Mouse (Mus musculus): ENCODE data around the gene Rpl23. TPM values are rescaled to one million over a fixed set of nuclear protein-coding genes. Genes with fewer than 3 reads are reported as not detected.

Rpl23 gene
- total RNA-seq (2014; rRNA removed) (310 and 470 TPM in 2 replicates), polyA plus RNA-seq (2015; fragmentation: Nextera tagmentation; extraction: Ambion mirVana) (346 and 490 TPM in 2 replicates)

DNA sequence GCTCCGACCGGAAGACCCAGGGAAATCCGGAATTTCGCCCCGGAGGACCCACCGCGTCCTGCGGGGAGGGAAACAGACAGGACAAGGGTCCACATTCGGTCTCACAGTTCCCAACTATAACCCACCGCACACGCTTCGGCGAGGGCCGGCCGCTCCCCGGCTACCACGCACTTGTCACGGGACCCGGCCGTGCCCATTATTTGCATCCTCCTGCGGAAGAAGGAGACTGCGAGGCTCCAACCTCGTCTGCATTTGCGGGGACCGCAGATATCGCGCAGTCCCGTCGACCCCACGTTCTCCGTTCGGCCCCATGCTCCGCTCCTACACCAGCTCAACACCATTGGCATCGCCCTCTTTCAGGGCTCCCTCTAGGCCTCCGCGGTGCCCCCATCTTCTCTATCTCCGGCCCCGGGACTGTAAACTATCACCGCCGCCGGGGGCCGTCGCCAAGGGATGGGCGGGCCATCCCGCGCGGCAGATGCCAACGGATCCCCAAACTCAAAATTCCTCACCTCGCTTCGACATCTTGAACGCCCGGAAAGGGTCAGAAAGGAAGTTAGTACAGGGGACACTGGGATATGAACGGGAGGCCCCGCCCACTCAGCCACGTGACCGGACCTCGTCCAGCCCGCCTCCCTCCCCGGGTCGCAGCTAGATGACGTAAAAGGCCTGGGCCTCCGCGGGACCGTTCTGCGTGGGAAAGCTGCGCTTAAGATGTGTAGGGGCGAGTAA lies at the start of gene Rpl23:
Gene Rpl23, minus strand, starts transcription at position 606 of the 732 bp plus-strand sequence.
- H3K36me3 ChIP-seq (ENCODE audit: insufficient read depth): peaks cover 36% of the 10 kb centered on the region
- H3K4me3 ChIP-seq (ENCODE audit: low read depth, low read length): peak within 1 kb of the TSS; percentile 83
- peak; percentile 99 for DNase-seq
- WGBS: under 1% methylated on average over 67 of the region's 67 CpGs
- peak; percentile 96 for ATAC-seq
- no peaks in the 10 kb centered on the region for H3K27me3 ChIP-seq (ENCODE audit: insufficient read depth, low read length)
- peaks cover 8% of the 10 kb centered on the region; the same call in 1 of the 2 replicates for H3K4me1 ChIP-seq (ENCODE audit: insufficient read depth)
- H3K9ac ChIP-seq: peak within 1 kb of the TSS; percentile 94
- H3K9me3 ChIP-seq (ENCODE audit: low read length): no peaks in the 10 kb centered on the region
- H3K27ac ChIP-seq (ENCODE audit: low read depth, low read length): peak within 1 kb of the TSS; percentile 95
- peak within 1 kb of the TSS; percentile 74 for H3K4me2 ChIP-seq (ENCODE audit: low read depth)
- TF ChIP-seq CTCF (IDR thresholded peaks at IDR 0.05; ENCODE audit: low read depth): peak; percentile 5; the same call in 1 of the 2 replicates

- H3K27ac ChIP-seq (ENCODE audit: low read depth, low read length): no peak overlapping the region
- no peak overlapping the region for H3K9ac ChIP-seq
- DNase-seq (no peak), ATAC-seq (no peak)
- no peak for TF ChIP-seq CTCF (IDR thresholded peaks at IDR 0.05; ENCODE audit: low read depth)
- no peak overlapping the region for H3K4me2 ChIP-seq (ENCODE audit: low read depth)
- H3K9me3 ChIP-seq (ENCODE audit: low read length): no peaks in the 10 kb centered on the region
- H3K4me1 ChIP-seq (ENCODE audit: insufficient read depth): no peaks in the 10 kb centered on the region
- 84% methylated on average over 11 of the region's 11 CpGs for WGBS
- H3K36me3 ChIP-seq (ENCODE audit: insufficient read depth): peaks cover 74% of the 10 kb centered on the region
- no peak overlapping the region for H3K4me3 ChIP-seq (ENCODE audit: low read depth, low read length)
- H3K27me3 ChIP-seq (ENCODE audit: insufficient read depth, low read length): no peaks in the 10 kb centered on the region
Observed at GRCm38 (mm10) chr11:97832001-97832400, 49.8 kb upstream of the Rpl23 start.

GRCm38 (mm10) chr11:97830501-97830900 lies 48.3 kb upstream of the Rpl23 start:
- ATAC-seq (no peak), DNase-seq (no peak)
- Histone ChIP-seq H3K27me3 (ENCODE audit: insufficient read depth, low read length) (no peaks in the 10 kb centered on the region), H3K27ac (ENCODE audit: low read depth, low read length) (no peak overlapping the region), H3K36me3 (ENCODE audit: insufficient read depth) (peaks cover 74% of the 10 kb centered on the region), H3K9me3 (ENCODE audit: low read length) (no peaks in the 10 kb centered on the region), H3K4me3 (ENCODE audit: low read depth, low read length) (no peak overlapping the region), H3K4me2 (ENCODE audit: low read depth) (no peak overlapping the region), H3K9ac (no peak overlapping the region), H3K4me1 (ENCODE audit: insufficient read depth) (no peaks in the 10 kb centered on the region)
- WGBS: 87% methylated on average over 6 of the region's 6 CpGs
- TF ChIP-seq CTCF (IDR thresholded peaks at IDR 0.05; ENCODE audit: low read depth): no peak

- Histone ChIP-seq H3K4me1 (ENCODE audit: insufficient read depth) (no peaks in the 10 kb centered on the region), H3K4me2 (ENCODE audit: low read depth) (no peak overlapping the region), H3K4me3 (ENCODE audit: low read depth, low read length) (no peak overlapping the region), H3K9me3 (ENCODE audit: low read length) (no peaks in the 10 kb centered on the region), H3K27me3 (ENCODE audit: insufficient read depth, low read length) (no peaks in the 10 kb centered on the region), H3K36me3 (ENCODE audit: insufficient read depth) (peaks cover 75% of the 10 kb centered on the region), H3K27ac (ENCODE audit: low read depth, low read length) (no peak overlapping the region), H3K9ac (no peak overlapping the region)
- no peak for DNase-seq
- no peak for ATAC-seq
- WGBS: 87% methylated on average over 12 of the region's 12 CpGs
- TF ChIP-seq CTCF (IDR thresholded peaks at IDR 0.05; ENCODE audit: low read depth): no peak
Observed at GRCm38 (mm10) chr11:97829913-97830476, 47.8 kb upstream of the Rpl23 start.

DNA sequence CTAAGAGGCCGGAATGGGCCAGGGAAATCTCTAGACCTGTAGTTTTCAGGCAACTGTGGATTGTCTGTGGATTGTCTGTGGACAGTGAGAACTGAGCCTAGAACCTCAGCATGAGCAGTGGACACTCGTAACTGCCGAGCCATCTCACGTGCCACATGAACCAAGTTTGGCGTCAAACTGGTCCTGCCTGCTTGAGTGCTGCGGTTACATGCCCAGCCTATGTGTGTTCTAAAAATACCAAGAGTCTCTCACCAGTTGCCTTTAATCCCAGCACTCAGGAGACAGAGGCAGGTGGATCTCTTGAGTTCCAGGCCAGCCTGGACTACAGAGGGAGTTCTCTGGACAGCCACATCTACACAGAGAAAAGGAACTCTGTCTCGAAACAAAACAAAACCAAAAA lies 47.1 kb upstream of the Rpl23 start:
- Histone ChIP-seq H3K4me1 (ENCODE audit: insufficient read depth) (no peaks in the 10 kb centered on the region), H3K9me3 (ENCODE audit: low read length) (no peaks in the 10 kb centered on the region), H3K27ac (ENCODE audit: low read depth, low read length) (no peak overlapping the region), H3K4me3 (ENCODE audit: low read depth, low read length) (no peak overlapping the region), H3K4me2 (ENCODE audit: low read depth) (no peak overlapping the region), H3K27me3 (ENCODE audit: insufficient read depth, low read length) (no peaks in the 10 kb centered on the region), H3K9ac (no peak overlapping the region), H3K36me3 (ENCODE audit: insufficient read depth) (peaks cover 74% of the 10 kb centered on the region)
- TF ChIP-seq CTCF (IDR thresholded peaks at IDR 0.05; ENCODE audit: low read depth): no peak
- 97% methylated on average over 7 of the region's 7 CpGs for WGBS
- ATAC-seq (no peak), DNase-seq (no peak)

DNA sequence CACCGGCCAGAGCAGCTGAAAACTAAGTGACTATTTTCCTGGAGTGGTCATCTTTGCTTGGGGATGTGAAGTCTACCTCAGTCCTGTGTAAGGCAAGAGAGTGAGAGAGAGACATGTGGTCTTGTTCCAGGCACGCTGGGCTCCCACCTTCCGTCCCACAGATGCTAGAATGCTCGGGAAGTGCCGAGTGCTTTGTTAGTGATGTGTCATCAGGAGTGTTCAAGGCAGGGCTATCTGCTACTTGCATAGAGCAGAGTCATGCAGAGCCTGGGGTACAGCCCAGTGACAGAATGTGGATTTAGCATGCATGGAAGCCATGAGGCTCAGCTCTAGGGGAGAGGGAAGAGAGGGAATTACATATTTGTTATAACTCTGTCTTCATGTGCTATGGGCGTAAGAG lies 45.4 kb upstream of the Rpl23 start:
- Histone ChIP-seq H3K4me3 (ENCODE audit: low read depth, low read length) (no peak overlapping the region), H3K4me2 (ENCODE audit: low read depth) (no peak overlapping the region), H3K27me3 (ENCODE audit: insufficient read depth, low read length) (no peaks in the 10 kb centered on the region), H3K36me3 (ENCODE audit: insufficient read depth) (peaks cover 72% of the 10 kb centered on the region), H3K4me1 (ENCODE audit: insufficient read depth) (no peaks in the 10 kb centered on the region), H3K9me3 (ENCODE audit: low read length) (no peaks in the 10 kb centered on the region), H3K9ac (no peak overlapping the region), H3K27ac (ENCODE audit: low read depth, low read length) (no peak overlapping the region)
- TF ChIP-seq CTCF (IDR thresholded peaks at IDR 0.05; ENCODE audit: low read depth): no peak
- no peak for DNase-seq
- no peak for ATAC-seq
- 91% methylated on average over 6 of the region's 6 CpGs for WGBS

DNA sequence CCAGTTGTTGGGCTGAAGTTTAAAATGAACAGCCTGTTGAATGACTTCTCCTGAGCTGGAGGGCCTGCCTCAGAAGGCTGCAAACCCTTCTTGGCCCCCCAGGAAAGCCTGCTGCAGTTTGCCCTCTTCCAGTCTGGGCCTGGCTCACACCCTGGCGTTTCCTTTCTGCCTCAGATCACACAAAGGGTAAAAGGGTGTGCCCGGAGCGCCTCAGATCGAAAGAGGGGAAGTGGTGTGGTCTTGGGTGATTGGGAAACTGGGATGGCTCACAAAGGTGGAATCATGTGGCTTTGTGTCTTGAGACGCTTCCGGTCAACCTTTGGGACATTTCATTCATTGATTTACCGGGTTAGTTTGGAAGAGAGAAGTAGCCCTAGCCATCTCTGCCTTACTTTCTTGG lies 44.2 kb upstream of the Rpl23 start:
- Histone ChIP-seq H3K9me3 (ENCODE audit: low read length) (no peaks in the 10 kb centered on the region), H3K27ac (ENCODE audit: low read depth, low read length) (no peak overlapping the region), H3K9ac (no peak overlapping the region), H3K27me3 (ENCODE audit: insufficient read depth, low read length) (no peaks in the 10 kb centered on the region), H3K4me3 (ENCODE audit: low read depth, low read length) (no peak overlapping the region), H3K36me3 (ENCODE audit: insufficient read depth) (peaks cover 67% of the 10 kb centered on the region), H3K4me1 (ENCODE audit: insufficient read depth) (no peaks in the 10 kb centered on the region), H3K4me2 (ENCODE audit: low read depth) (no peak overlapping the region)
- no peak for TF ChIP-seq CTCF (IDR thresholded peaks at IDR 0.05; ENCODE audit: low read depth)
- no peak for ATAC-seq
- DNase-seq: no peak
- 74% methylated on average over 7 of the region's 7 CpGs for WGBS
